Mouse (Mus musculus) kidney, postnatal 0 days (tissue): ENCODE data around the gene Hspb6. TPM values are rescaled to one million over a fixed set of nuclear protein-coding genes. Genes with fewer than 3 reads are reported as not detected.

ENCODE experiments used
- ATAC-seq: fragments of 200-750 bp; cut with Nextera tagmentation; replicated peaks from 2 replicates; pipeline ENCODE4 v1.8.0; 2017; ENCODE audit warnings: low read depth, moderate number of reproducible peaks, moderate TSS enrichment, moderate library complexity; ENCODE audit not compliant: low FRiP score
- DNase-seq: peaks from one replicate; pipeline ENCODE4 v3.0.0-alpha.2; 2016; ENCODE audit warnings: low spot score
- H3K27ac ChIP-seq: fragments of 300-500 bp; sonication (generic); 2 replicates; pipeline ENCODE4 v1.5.1; 2014; ENCODE audit warnings: mild to moderate bottlenecking
- H3K27me3 ChIP-seq: fragments of 300-500 bp; sonication (generic); 2 replicates; pipeline ENCODE4 v1.6.1; 2014; ENCODE audit warnings: low read length, mixed read lengths; ENCODE audit not compliant: insufficient read depth
- H3K36me3 ChIP-seq: fragments of 300-500 bp; sonication (generic); 2 replicates; pipeline ENCODE4 v1.6.1; 2014; ENCODE audit warnings: low read length, mixed read lengths; ENCODE audit not compliant: insufficient read depth
- H3K4me1 ChIP-seq: fragments of 300-500 bp; sonication (generic); replicated peaks from 2 replicates; pipeline ENCODE4 v1.6.1; 2014; ENCODE audit warnings: antibody characterized with exemption, low read length, mixed read lengths; ENCODE audit not compliant: insufficient read depth
- H3K4me2 ChIP-seq: fragments of 300-500 bp; sonication (generic); 2 replicates; pipeline ENCODE4 v1.6.1; 2014; ENCODE audit warnings: mild to moderate bottlenecking, low read length, moderate library complexity, mixed read lengths
- H3K4me3 ChIP-seq: fragments of 300-500 bp; sonication (generic); replicated peaks from 2 replicates; pipeline ENCODE4 v1.5.1; 2014; ENCODE audit warnings: low read depth, low read length
- H3K9ac ChIP-seq: fragments of 300-500 bp; sonication (generic); 2 replicates; pipeline ENCODE4 v1.6.1; 2014; ENCODE audit warnings: low read depth, low read length
- H3K9me3 ChIP-seq: fragments of 300-500 bp; sonication (generic); replicated peaks from 2 replicates; pipeline ENCODE4 v1.6.1; 2016; ENCODE audit warnings: low read length, inconsistent platforms, mixed read lengths
- CTCF ChIP-seq: IDR thresholded peaks from 2 replicates; pipeline ENCODE4 v1.5.1; 2016; ENCODE audit warnings: antibody characterized with exemption, low read depth, mild to moderate bottlenecking, moderate library complexity
- WGBS: fragments of 180-500 bp; shearing (Covaris S2); extraction: QIAGEN DNeasy Blood & Tissue Kit; methylation state at CpG from one replicate; pipeline ENCODE4 v1.1.7; 2014; 5-methylcytosine and 5-hydroxymethylcytosine counted together
- polyA plus RNA-seq: library from polyadenylated mRNA; unstranded; fragments of >200 nt; fragmentation: Nextera tagmentation; extraction: Ambion mirVana; gene quantifications from 2 replicates; pipeline ENCODE4 v1.2.1, GENCODE M21; 2015

The Hspb6 gene
- polyA plus RNA-seq, 1 experiment from 2014 or later, result 17.7 TPM

DNA sequence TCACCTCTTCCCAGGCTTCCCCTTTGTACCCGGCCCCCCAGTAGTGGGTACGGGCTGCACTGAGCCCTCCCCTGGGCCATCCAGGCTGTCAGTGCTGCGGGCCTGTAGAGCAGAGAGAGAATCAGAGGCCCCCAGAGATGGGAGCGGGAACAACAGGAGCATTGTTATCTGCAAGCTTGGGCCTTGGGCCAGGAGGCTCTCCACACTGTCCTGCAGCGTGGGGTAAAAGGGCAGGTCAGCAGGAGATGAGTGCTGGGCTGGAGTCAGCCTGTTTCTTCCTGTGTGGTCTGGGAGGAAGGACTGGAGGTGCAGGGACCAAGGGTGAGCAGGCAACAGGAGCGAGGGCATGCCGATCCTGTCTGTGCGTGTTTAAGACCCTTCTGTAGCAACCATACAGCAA is 19.0 kb upstream of the Hspb6 start:
- Histone ChIP-seq H3K9ac (no peak overlapping the region), H3K36me3 (peaks cover 19% of the 10 kb centered on the region; the same call in 1 of the 2 replicates), H3K4me3 (no peak overlapping the region), H3K27me3 (no peaks in the 10 kb centered on the region), H3K4me2 (no peak overlapping the region), H3K27ac (no peak overlapping the region), H3K9me3 (no peaks in the 10 kb centered on the region), H3K4me1 (peaks cover 7% of the 10 kb centered on the region; the same call in 1 of the 2 replicates)
- DNase-seq (peak; percentile 41), ATAC-seq (peak; percentile 45; the same call in 1 of the 2 replicates)
- 32% methylated on average over 8 of the region's 8 CpGs for WGBS
- TF ChIP-seq CTCF, result no peak

DNA sequence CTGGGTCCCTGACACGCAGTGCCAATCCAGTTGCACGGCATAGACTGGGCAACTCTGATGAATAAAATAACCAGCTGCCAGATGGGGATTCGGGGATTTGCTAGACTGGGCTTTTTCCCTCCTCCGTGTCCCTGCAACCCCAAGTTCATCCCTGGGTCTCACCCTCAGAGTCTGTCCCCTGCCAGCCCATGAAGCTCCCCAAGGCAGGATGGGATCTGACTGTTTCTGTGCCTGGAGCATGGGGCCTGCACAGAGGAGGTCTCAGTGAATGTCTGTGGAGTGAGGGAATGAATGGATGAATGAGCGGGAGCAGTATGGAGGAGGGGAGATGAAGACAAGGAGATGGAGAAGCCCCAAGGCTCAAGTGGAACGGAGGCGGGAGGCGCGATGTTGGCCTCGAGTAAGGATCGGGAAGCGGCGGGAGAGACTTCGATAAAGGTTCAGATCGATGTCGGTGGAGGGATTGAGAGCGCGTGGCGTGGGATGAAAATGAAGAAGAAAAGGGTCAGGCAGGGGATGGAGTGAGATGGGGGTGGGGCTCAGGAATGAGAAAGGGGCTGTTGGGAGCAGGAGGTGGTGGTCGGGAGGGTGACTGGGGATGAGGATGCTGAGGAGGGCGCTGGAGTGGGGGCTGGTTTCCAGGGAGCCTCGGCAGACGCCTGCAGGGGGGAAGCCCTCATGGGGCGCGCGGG is 17.9 kb upstream of the Hspb6 start:
- H3K9ac ChIP-seq, result peak overlapping the region; percentile 71
- peak; percentile 20 for DNase-seq
- no peak for ATAC-seq
- TF ChIP-seq CTCF, result no peak
- no peaks in the 10 kb centered on the region for H3K27me3 ChIP-seq
- 0 out of 2 replicates have a peak overlapping the region, but pooled peaks have one; percentile 22 for H3K27ac ChIP-seq
- WGBS, result 8% methylated on average over 25 of the region's 26 CpGs
- peaks cover 7% of the 10 kb centered on the region; the same call in 1 of the 2 replicates for H3K4me1 ChIP-seq
- H3K4me2 ChIP-seq, result peak overlapping the region; percentile 94
- peaks cover 9% of the 10 kb centered on the region; the same call in 1 of the 2 replicates for H3K36me3 ChIP-seq
- no peaks in the 10 kb centered on the region for H3K9me3 ChIP-seq
- peak overlapping the region; percentile 74 for H3K4me3 ChIP-seq

DNA sequence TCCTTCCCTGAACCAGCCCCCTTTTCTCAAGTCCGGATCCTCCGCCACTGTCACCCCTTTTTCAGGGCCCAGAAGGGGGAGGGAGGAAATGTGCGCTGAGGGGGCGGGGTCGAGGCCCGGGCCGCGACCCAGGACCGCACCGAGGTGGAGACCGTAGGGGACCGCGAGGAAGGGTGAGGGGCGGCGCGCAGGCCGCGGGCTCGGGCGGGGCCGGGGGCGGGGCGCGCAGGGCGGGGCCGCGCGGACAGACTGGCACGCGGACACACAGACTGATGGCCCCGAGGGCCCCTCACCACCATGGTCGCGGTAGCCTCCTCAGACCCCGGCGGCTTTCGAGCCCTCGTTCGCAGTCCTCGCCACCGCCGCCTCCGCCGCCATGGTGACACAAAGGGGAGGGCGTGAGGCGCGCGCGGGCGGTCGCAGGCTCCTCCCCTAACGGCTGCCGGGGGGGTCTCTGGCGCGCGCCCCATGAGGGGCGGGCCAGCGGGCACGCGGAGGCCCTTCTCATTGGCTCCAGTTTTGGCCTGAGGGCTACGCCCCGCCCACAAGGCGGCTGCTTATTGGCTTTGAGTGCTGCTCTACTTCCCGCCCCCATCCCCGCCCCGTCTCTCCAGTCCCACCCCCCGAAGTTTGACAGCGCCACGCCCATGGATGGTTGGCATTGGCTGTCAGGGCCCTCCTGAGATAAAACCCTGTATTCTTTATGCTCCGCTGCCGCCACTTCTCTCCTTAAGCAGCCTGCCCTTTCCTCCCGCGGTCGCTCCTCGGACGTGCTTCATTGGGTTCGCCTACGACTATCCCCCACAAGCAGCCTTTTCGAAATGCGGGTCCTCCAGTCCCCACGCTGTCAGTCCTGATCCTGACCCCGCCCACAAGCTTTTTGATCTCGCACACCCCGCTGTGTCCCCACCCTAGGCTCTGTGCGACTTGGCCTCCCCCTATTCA is 17.1 kb upstream of the Hspb6 start, which contains the start of gene Arhgap33:
TSS of gene Arhgap33 (minus strand) at position 428 of the 945 bp plus-strand sequence.
- peak within 1 kb of the TSS; percentile 94 for H3K4me2 ChIP-seq
- no peaks in the 10 kb centered on the region for H3K9me3 ChIP-seq
- WGBS, result under 1% methylated on average over 46 of the region's 84 CpGs
- 0 out of 2 replicates have a peak within 1 kb of the TSS, but pooled peaks have one; percentile 22 for H3K27ac ChIP-seq
- ATAC-seq (peak; percentile 92), DNase-seq (peak; percentile 97)
- H3K27me3 ChIP-seq, result no peaks in the 10 kb centered on the region
- no peak for TF ChIP-seq CTCF
- H3K9ac ChIP-seq, result peak within 1 kb of the TSS; percentile 71
- H3K4me3 ChIP-seq, result peak within 1 kb of the TSS; percentile 74
- peaks cover 7% of the 10 kb centered on the region; the same call in 1 of the 2 replicates for H3K4me1 ChIP-seq
- H3K36me3 ChIP-seq, result peaks cover 2% of the 10 kb centered on the region; the same call in 1 of the 2 replicates

DNA sequence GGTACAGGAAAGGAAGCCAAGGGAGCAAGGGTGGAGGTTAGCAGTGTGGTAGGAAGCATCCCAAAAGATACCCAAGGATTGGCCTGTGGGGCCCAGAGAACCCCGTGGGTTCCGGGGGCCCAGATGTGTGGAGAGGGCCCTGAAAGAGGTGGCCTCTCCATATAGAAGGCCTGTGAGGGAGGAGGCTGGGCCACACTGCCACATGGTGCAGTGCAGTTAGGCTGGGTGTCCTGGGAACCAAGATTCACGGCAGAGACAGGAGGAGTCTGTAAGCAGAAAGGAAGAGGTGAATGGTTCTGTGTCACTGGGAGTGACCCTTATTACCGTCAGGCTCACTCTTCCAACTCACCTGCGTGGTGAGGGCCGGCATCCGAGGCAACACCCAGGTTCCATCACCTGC is 11.4 kb upstream of the Hspb6 start:
- Histone ChIP-seq H3K9ac (no peak overlapping the region), H3K27me3 (no peaks in the 10 kb centered on the region), H3K36me3 (peaks cover 15% of the 10 kb centered on the region; the same call in 1 of the 2 replicates), H3K4me1 (no peaks in the 10 kb centered on the region), H3K4me2 (no peak overlapping the region), H3K4me3 (no peak overlapping the region), H3K27ac (no peak overlapping the region), H3K9me3 (no peaks in the 10 kb centered on the region)
- DNase-seq (no peak), ATAC-seq (no peak)
- no peak for TF ChIP-seq CTCF
- WGBS, result 89% methylated on average over 7 of the region's 7 CpGs

DNA sequence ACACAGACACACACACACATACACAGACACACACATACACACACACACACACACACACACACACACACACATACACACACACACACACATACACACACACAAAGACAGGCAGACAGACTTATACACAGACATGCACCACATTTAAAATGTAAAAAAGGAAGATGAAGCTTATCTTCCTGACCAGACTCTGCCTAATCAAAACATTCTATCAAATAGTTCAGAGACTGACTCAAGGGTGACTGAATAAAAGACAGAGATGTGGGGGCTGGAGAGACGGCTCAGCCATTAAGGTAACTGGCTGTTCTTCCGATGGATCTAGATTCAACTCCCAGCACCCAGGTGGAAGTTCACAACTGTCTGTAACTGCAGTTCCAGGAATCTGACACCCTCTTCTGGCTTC is 7.7 kb upstream of the Hspb6 start:
- Histone ChIP-seq H3K4me1 (no peaks in the 10 kb centered on the region), H3K9ac (no peak overlapping the region), H3K36me3 (peaks cover 23% of the 10 kb centered on the region; the same call in 1 of the 2 replicates), H3K27me3 (no peaks in the 10 kb centered on the region), H3K9me3 (no peaks in the 10 kb centered on the region), H3K4me3 (no peak overlapping the region), H3K27ac (no peak overlapping the region), H3K4me2 (no peak overlapping the region)
- 85% methylated on average over 2 of the region's 2 CpGs for WGBS
- DNase-seq (no peak), ATAC-seq (no peak)
- TF ChIP-seq CTCF, result no peak

DNA sequence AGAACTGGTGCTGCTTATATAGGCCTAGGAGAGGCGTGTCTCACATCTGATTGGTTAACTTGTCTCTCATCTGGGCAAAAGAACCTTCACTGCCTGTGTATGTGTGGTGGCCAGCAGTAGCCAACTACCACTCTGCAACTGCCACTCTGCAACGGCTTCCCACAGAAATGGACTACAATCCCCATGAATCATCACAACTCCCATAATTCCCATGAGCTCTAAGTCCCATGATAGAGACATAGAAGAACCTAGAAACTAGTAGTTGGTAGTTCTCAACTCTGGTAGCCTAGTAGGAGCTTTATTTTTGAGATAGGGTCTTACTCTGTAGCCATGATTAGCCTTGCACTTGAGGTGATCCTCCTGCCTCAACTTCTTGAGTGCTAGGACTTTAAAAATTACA is 2.1 kb upstream of the Hspb6 start:
- TF ChIP-seq CTCF, result no peak
- H3K36me3 ChIP-seq, result peaks cover 8% of the 10 kb centered on the region; the same call in 1 of the 2 replicates
- no peaks in the 10 kb centered on the region for H3K27me3 ChIP-seq
- no peak overlapping the region for H3K27ac ChIP-seq
- no peaks in the 10 kb centered on the region for H3K9me3 ChIP-seq
- DNase-seq (no peak), ATAC-seq (no peak)
- H3K4me1 ChIP-seq, result peaks cover 8% of the 10 kb centered on the region
- H3K9ac ChIP-seq, result no peak overlapping the region
- WGBS, result 90% methylated on average over 2 of the region's 2 CpGs
- no peak overlapping the region for H3K4me3 ChIP-seq
- H3K4me2 ChIP-seq, result no peak overlapping the region
